Mouse (Mus musculus): ENCODE results near the gene Tmem8b. TPM values are rescaled to one million over a fixed set of nuclear protein-coding genes. Genes with fewer than 3 reads are reported as not detected.

The Tmem8b gene
- polyA plus RNA-seq, 1 experiment from 2014 or later: 3.4 TPM

- Histone ChIP-seq H3K9me3 (replicated peaks) (no peaks in the 10 kb centered on the region), H3K4me1 (peaks cover 6% of the 10 kb centered on the region), H3K27me3 (ENCODE audit: low read depth, poor library complexity, severe bottlenecking) (no peaks in the 10 kb centered on the region), H3K36me3 (no peaks in the 10 kb centered on the region), H3K27ac (no peak overlapping the region; the same call in 1 of the 2 replicates), H3K4me3 (no peak overlapping the region)
- DNase-seq (ENCODE audit: low spot score): peak; percentile 25
- 80% methylated on average over 9 of the region's 9 CpGs for WGBS
Observed at GRCm38 (mm10) chr4:43640076-43640475, 28.7 kb upstream of the Tmem8b start.

GRCm38 (mm10) chr4:43640491-43640890 lies 28.3 kb upstream of the Tmem8b start:
- 78% methylated on average over 6 of the region's 6 CpGs for WGBS
- Histone ChIP-seq H3K9me3 (replicated peaks) (no peaks in the 10 kb centered on the region), H3K36me3 (no peaks in the 10 kb centered on the region), H3K4me1 (peaks cover 6% of the 10 kb centered on the region), H3K27me3 (ENCODE audit: low read depth, poor library complexity, severe bottlenecking) (no peaks in the 10 kb centered on the region), H3K27ac (no peak overlapping the region; the same call in 1 of the 2 replicates), H3K4me3 (no peak overlapping the region)
- peak; percentile 26 for DNase-seq (ENCODE audit: low spot score)

GRCm38 (mm10) chr4:43649783-43650182 lies 19.0 kb upstream of the Tmem8b start:
- peaks cover 12% of the 10 kb centered on the region; the same call in 1 of the 2 replicates for H3K36me3 ChIP-seq
- H3K4me1 ChIP-seq: peaks cover 11% of the 10 kb centered on the region

GRCm38 (mm10) chr4:43652726-43653125 lies 16.0 kb upstream of the Tmem8b start:
- Histone ChIP-seq H3K36me3 (peaks cover 12% of the 10 kb centered on the region; the same call in 1 of the 2 replicates), H3K4me1 (peaks cover 23% of the 10 kb centered on the region), H3K4me3 (peak overlapping the region; percentile 39), H3K27me3 (ENCODE audit: low read depth, poor library complexity, severe bottlenecking) (no peaks in the 10 kb centered on the region), H3K27ac (no peak overlapping the region), H3K9me3 (replicated peaks) (no peaks in the 10 kb centered on the region)
- no peak for DNase-seq (ENCODE audit: low spot score)
- 85% methylated on average over 4 of the region's 4 CpGs for WGBS

More at GRCm38 (mm10) chr4:43649783-43650182, 19.0 kb upstream of the Tmem8b start:
- Histone ChIP-seq H3K4me3 (no peak overlapping the region), H3K27me3 (ENCODE audit: low read depth, poor library complexity, severe bottlenecking) (no peaks in the 10 kb centered on the region), H3K9me3 (replicated peaks) (no peaks in the 10 kb centered on the region), H3K27ac (no peak overlapping the region)
- no peak for DNase-seq (ENCODE audit: low spot score)
- WGBS: 100% methylated on average over 3 of the region's 3 CpGs

- no peaks in the 10 kb centered on the region for H3K27me3 ChIP-seq (ENCODE audit: low read depth, poor library complexity, severe bottlenecking)
- peak; percentile 58 for DNase-seq (ENCODE audit: low spot score)
- peak within 1 kb of the TSS; percentile 39 for H3K4me3 ChIP-seq
- WGBS: 21% methylated on average over 24 of the region's 24 CpGs
- peaks cover 23% of the 10 kb centered on the region for H3K4me1 ChIP-seq
- H3K36me3 ChIP-seq: peaks cover 12% of the 10 kb centered on the region; the same call in 1 of the 2 replicates
- H3K9me3 ChIP-seq (replicated peaks): no peaks in the 10 kb centered on the region
- H3K27ac ChIP-seq: no peak within 1 kb of the TSS
Observed at GRCm38 (mm10) chr4:43653161-43654015, 15.4 kb upstream of the Tmem8b start, which contains the start of gene Spag8. Gene Spag8 (minus strand): TSS chr4:43653594.

- peaks cover under 1% of the 10 kb centered on the region; the same call in 1 of the 2 replicates for H3K36me3 ChIP-seq
- WGBS: 8% methylated on average over 34 of the region's 34 CpGs
- no peaks in the 10 kb centered on the region for H3K9me3 ChIP-seq (replicated peaks)
- H3K4me1 ChIP-seq: peaks cover 23% of the 10 kb centered on the region
- peak overlapping the region; percentile 93 for H3K27ac ChIP-seq
- H3K27me3 ChIP-seq (ENCODE audit: low read depth, poor library complexity, severe bottlenecking): peaks cover 2% of the 10 kb centered on the region; the same call in 1 of the 2 replicates
- peak; percentile 35 for DNase-seq (ENCODE audit: low spot score)
- H3K4me3 ChIP-seq: peak overlapping the region; percentile 87
Observed at GRCm38 (mm10) chr4:43655656-43656338, 13.0 kb upstream of the Tmem8b start.

GRCm38 (mm10) chr4:43656339-43657109 lies 12.2 kb upstream of the Tmem8b start, which contains the start of gene Hint2:
Gene Hint2 (minus strand): TSS chr4:43656466.
- peak; percentile 92 for DNase-seq (ENCODE audit: low spot score)
- 2% methylated on average over 34 of the region's 34 CpGs for WGBS

GRCm38 (mm10) chr4:43657146-43657545 lies 11.6 kb upstream of the Tmem8b start:
- H3K27ac ChIP-seq: no peak overlapping the region
- 59% methylated on average over 4 of the region's 4 CpGs for WGBS
- no peaks in the 10 kb centered on the region for H3K9me3 ChIP-seq (replicated peaks)
- H3K36me3 ChIP-seq: no peaks in the 10 kb centered on the region
- H3K4me3 ChIP-seq: peak overlapping the region; percentile 87
- peaks cover 23% of the 10 kb centered on the region for H3K4me1 ChIP-seq
- peaks cover 15% of the 10 kb centered on the region for H3K27me3 ChIP-seq (ENCODE audit: low read depth, poor library complexity, severe bottlenecking)
- no peak for DNase-seq (ENCODE audit: low spot score)

More at GRCm38 (mm10) chr4:43656339-43657109, 12.2 kb upstream of the Tmem8b start, which contains the start of gene Hint2:
- Histone ChIP-seq H3K9me3 (replicated peaks) (no peaks in the 10 kb centered on the region), H3K4me3 (peak within 1 kb of the TSS; percentile 87), H3K4me1 (peaks cover 23% of the 10 kb centered on the region), H3K36me3 (no peaks in the 10 kb centered on the region), H3K27me3 (ENCODE audit: low read depth, poor library complexity, severe bottlenecking) (peaks cover 9% of the 10 kb centered on the region), H3K27ac (peak within 1 kb of the TSS; percentile 93)

- peaks cover 81% of the 10 kb centered on the region for H3K27me3 ChIP-seq (ENCODE audit: low read depth, poor library complexity, severe bottlenecking)
- peaks cover 18% of the 10 kb centered on the region for H3K4me1 ChIP-seq
- H3K9me3 ChIP-seq (replicated peaks): no peaks in the 10 kb centered on the region
- H3K4me3 ChIP-seq: no peak overlapping the region
- WGBS: 28% methylated on average over 4 of the region's 4 CpGs
- H3K27ac ChIP-seq: no peak overlapping the region
- no peaks in the 10 kb centered on the region for H3K36me3 ChIP-seq
- no peak for DNase-seq (ENCODE audit: low spot score)
Observed at GRCm38 (mm10) chr4:43666412-43666811, 2.4 kb upstream of the Tmem8b start.

GRCm38 (mm10) chr4:43669428-43669794 lies 640 bp downstream of the Tmem8b start:
- Histone ChIP-seq H3K9me3 (replicated peaks) (no peaks in the 10 kb centered on the region), H3K4me3 (peak overlapping the region; percentile 88), H3K27ac (peak overlapping the region; percentile 93), H3K27me3 (ENCODE audit: low read depth, poor library complexity, severe bottlenecking) (peaks cover 54% of the 10 kb centered on the region), H3K4me1 (peaks cover 18% of the 10 kb centered on the region), H3K36me3 (peaks cover 2% of the 10 kb centered on the region; the same call in 1 of the 2 replicates)
- no peak for DNase-seq (ENCODE audit: low spot score)
- under 1% methylated on average over 25 of the region's 25 CpGs for WGBS

GRCm38 (mm10) chr4:43672070-43672469 lies 3.3 kb downstream of the Tmem8b start:
- H3K27ac ChIP-seq: no peak overlapping the region
- DNase-seq (ENCODE audit: low spot score): peak; percentile 93
- peaks cover 4% of the 10 kb centered on the region; the same call in 1 of the 2 replicates for H3K36me3 ChIP-seq
- H3K4me3 ChIP-seq: no peak overlapping the region
- H3K4me1 ChIP-seq: peaks cover 18% of the 10 kb centered on the region
- peaks cover 28% of the 10 kb centered on the region for H3K27me3 ChIP-seq (ENCODE audit: low read depth, poor library complexity, severe bottlenecking)
- WGBS: 7% methylated on average over 2 of the region's 2 CpGs
- no peaks in the 10 kb centered on the region for H3K9me3 ChIP-seq (replicated peaks)

GRCm38 (mm10) chr4:43673703-43674102 lies 4.9 kb downstream of the Tmem8b start:
- peaks cover 13% of the 10 kb centered on the region; the same call in 1 of the 2 replicates for H3K27me3 ChIP-seq (ENCODE audit: low read depth, poor library complexity, severe bottlenecking)
- DNase-seq (ENCODE audit: low spot score): no peak
- peaks cover 4% of the 10 kb centered on the region; the same call in 1 of the 2 replicates for H3K36me3 ChIP-seq
- no peak overlapping the region for H3K4me3 ChIP-seq
- H3K9me3 ChIP-seq (replicated peaks): no peaks in the 10 kb centered on the region
- WGBS: 75% methylated on average over 8 of the region's 8 CpGs
- peaks cover 14% of the 10 kb centered on the region for H3K4me1 ChIP-seq
- no peak overlapping the region for H3K27ac ChIP-seq
